Mouse (Mus musculus) liver, adult 2 months (tissue): ENCODE measurements around the gene Elovl6. TPM values are rescaled to one million over a fixed set of nuclear protein-coding genes. Genes with fewer than 3 reads are reported as not detected.

Experiments
- DNase-seq: peaks from one replicate; pipeline ENCODE4 v3.0.0-alpha.2; 2011; ENCODE audit warnings: low read depth, low spot score; ENCODE audit errors: extremely low read depth
- H3K27ac ChIP-seq: fragments of 200-500 bp; replicated peaks from 2 replicates; pipeline ENCODE4 v1.5.1; 2012; ENCODE audit warnings: low read depth, mild to moderate bottlenecking, control low read depth, inconsistent platforms, low read length; ENCODE audit not compliant: insufficient read depth
- H3K27me3 ChIP-seq: fragments of 200-500 bp; 2 replicates; pipeline ENCODE4 v1.6.1; 2012; ENCODE audit warnings: mild to moderate bottlenecking, moderate library complexity, low read length, inconsistent platforms; ENCODE audit not compliant: control insufficient read depth, insufficient read depth
- H3K36me3 ChIP-seq: fragments of 200-500 bp; 2 replicates; pipeline ENCODE4 v1.6.1; 2012; ENCODE audit warnings: low read length, inconsistent platforms; ENCODE audit not compliant: control insufficient read depth, insufficient read depth
- H3K4me1 ChIP-seq: fragments of 200-500 bp; 2 replicates; pipeline ENCODE4 v1.6.1; 2011; ENCODE audit warnings: low read length; ENCODE audit not compliant: control insufficient read depth, insufficient read depth
- H3K4me3 ChIP-seq: fragments of 200-500 bp; 2 replicates; pipeline ENCODE4 v1.5.1; 2011; ENCODE audit warnings: low read depth, mild to moderate bottlenecking, control low read depth, low read length, moderate library complexity; ENCODE audit not compliant: insufficient read depth
- H3K79me2 ChIP-seq: fragments of 200-500 bp; 2 replicates; pipeline ENCODE4 v1.6.1; 2012; ENCODE audit warnings: inconsistent platforms, mild to moderate bottlenecking, low read length, moderate library complexity; ENCODE audit not compliant: control insufficient read depth, insufficient read depth
- H3K9ac ChIP-seq: fragments of 200-500 bp; 2 replicates; pipeline ENCODE4 v1.6.1; 2012; ENCODE audit warnings: low read depth, mild to moderate bottlenecking, control low read depth, inconsistent platforms, low read length
- CTCF ChIP-seq: fragments of 200-500 bp; IDR thresholded peaks from 2 replicates; pipeline ENCODE4 v1.5.1; 2011; ENCODE audit warnings: low read depth, low read length, control low read depth
- POLR2A ChIP-seq: fragments of 200-500 bp; IDR thresholded peaks from 2 replicates; pipeline ENCODE4 v1.6.1; 2011; ENCODE audit warnings: low read length, control low read depth; ENCODE audit not compliant: insufficient read depth; ENCODE audit errors: extremely low read depth
- WGBS: fragments of 180-500 bp; shearing (Covaris S2); methylation state at CpG from one replicate; pipeline ENCODE4 v1.1.7; 2018; 5-methylcytosine and 5-hydroxymethylcytosine counted together
- polyA plus RNA-seq: library from polyadenylated mRNA; depleted of rRNA; stranded (reverse); fragments of >200 nt; gene quantifications from 2 replicates; pipeline ENCODE4 v1.2.3, GENCODE M21; 2012
- total RNA-seq: library from RNA; depleted of rRNA; stranded (reverse); fragments of >200 nt; gene quantifications from 2 replicates; pipeline ENCODE4 v1.2.3, GENCODE M21; 2014

Elovl6 gene
- total and polyA plus RNA-seq, 2 experiments, result 44.3 to 70.5 TPM

DNA sequence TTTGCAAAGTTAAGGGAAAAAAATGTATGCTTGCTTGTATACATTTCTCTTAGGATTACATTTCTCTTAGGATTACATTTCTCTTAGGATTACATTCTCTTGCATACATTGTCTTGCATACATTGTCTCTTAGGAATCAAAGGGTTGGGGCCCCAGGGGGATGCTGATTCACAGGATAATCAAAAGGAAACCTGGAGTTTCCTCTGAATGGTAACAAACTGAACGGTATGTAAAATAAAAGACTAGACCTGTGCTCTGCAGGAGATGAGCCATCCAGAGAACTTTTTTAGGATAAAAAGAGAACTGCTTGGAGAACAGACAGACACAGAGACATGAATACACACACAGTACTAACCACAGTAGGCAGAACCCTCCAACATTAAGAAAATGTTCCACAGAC, 118.8 kb downstream of the Elovl6 start:
- no peaks in the 10 kb centered on the region for H3K36me3 ChIP-seq
- WGBS, result 76% methylated on average over 1 of the region's 1 CpGs
- peaks cover 12% of the 10 kb centered on the region for H3K4me1 ChIP-seq
- no peak overlapping the region for H3K4me3 ChIP-seq
- no peak for DNase-seq
- no peak overlapping the region for H3K27ac ChIP-seq
- no peak overlapping the region for H3K9ac ChIP-seq
- no peak for TF ChIP-seq CTCF
- TF ChIP-seq POLR2A, result no peak
- no peaks in the 10 kb centered on the region for H3K79me2 ChIP-seq
- H3K27me3 ChIP-seq, result no peaks in the 10 kb centered on the region

DNA sequence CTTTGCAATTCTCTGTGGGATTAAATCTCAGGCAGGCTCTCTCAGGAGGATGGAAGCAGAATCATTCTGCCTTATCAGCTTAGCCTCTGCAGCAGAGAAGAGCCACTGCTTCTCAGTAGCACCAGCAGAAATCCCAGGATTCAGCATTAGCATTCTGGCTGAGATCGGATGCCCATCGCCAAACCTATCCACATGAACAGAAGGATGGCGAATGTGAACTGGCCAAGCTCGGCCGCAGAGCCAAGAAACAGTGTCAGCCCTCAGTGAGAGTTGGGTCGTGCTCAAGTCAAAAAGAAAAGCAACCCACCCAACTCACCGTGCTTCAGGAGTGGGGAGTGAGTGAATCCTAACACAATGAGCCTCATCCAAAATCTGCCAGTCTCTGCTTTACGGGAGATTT, 119.6 kb downstream of the Elovl6 start:
- no peak for DNase-seq
- no peaks in the 10 kb centered on the region for H3K36me3 ChIP-seq
- peaks cover 12% of the 10 kb centered on the region for H3K4me1 ChIP-seq
- WGBS, result 86% methylated on average over 8 of the region's 8 CpGs
- H3K27ac ChIP-seq, result no peak overlapping the region
- no peaks in the 10 kb centered on the region for H3K27me3 ChIP-seq
- TF ChIP-seq POLR2A, result no peak
- TF ChIP-seq CTCF, result no peak
- H3K79me2 ChIP-seq, result no peaks in the 10 kb centered on the region
- no peak overlapping the region for H3K4me3 ChIP-seq
- no peak overlapping the region for H3K9ac ChIP-seq

DNA sequence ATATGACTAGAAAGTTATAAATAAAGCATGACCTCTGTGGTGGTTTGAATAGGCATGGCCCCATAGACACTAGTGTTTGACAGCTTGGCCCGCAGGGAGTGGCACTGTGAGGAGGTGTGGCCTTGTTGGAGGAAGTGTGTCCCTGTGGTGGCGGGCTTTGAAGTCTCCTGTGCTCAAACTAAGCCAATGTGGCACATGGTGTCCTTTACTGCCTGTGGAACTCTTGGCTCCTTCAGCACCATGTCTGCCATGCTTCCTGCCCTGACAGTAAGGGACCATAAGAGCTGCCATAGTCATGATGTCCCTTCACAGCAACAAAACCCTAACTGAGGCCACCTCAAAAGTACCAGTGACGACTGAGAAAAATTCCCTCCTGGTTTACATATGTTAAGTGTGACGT, 120.3 kb downstream of the Elovl6 start:
- no peak for TF ChIP-seq CTCF
- no peak for DNase-seq
- Histone ChIP-seq H3K9ac (no peak overlapping the region), H3K4me3 (no peak overlapping the region), H3K4me1 (peaks cover 12% of the 10 kb centered on the region), H3K79me2 (no peaks in the 10 kb centered on the region), H3K27me3 (no peaks in the 10 kb centered on the region), H3K27ac (no peak overlapping the region), H3K36me3 (no peaks in the 10 kb centered on the region)
- 90% methylated on average over 4 of the region's 4 CpGs for WGBS

DNA sequence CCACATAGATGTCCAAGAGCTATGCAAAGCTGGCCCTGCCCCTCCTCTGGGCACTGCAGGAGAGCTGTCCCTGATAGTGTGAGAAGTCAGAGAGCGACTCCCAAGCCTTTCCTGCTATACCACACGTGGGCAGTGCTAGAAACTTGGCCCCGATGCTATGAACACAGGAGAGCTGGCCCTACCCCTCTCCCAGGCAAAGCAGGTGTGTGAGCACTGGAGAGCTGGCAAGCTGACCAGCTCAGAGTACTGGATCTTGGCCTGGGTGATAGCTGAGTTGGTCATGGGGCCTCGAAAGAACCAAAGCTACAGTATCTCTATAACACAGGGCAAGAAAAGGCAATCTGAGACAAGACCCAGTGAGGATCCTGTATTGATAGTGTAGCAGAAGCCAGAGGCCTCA, 124.4 kb downstream of the Elovl6 start:
- H3K36me3 ChIP-seq, result no peaks in the 10 kb centered on the region
- no peak overlapping the region for H3K9ac ChIP-seq
- TF ChIP-seq POLR2A, result no peak
- TF ChIP-seq CTCF, result no peak
- no peak overlapping the region for H3K27ac ChIP-seq
- 82% methylated on average over 4 of the region's 4 CpGs for WGBS
- no peak overlapping the region for H3K4me3 ChIP-seq
- H3K4me1 ChIP-seq, result peaks cover 5% of the 10 kb centered on the region
- no peaks in the 10 kb centered on the region for H3K27me3 ChIP-seq
- no peaks in the 10 kb centered on the region for H3K79me2 ChIP-seq
- DNase-seq, result no peak

DNA sequence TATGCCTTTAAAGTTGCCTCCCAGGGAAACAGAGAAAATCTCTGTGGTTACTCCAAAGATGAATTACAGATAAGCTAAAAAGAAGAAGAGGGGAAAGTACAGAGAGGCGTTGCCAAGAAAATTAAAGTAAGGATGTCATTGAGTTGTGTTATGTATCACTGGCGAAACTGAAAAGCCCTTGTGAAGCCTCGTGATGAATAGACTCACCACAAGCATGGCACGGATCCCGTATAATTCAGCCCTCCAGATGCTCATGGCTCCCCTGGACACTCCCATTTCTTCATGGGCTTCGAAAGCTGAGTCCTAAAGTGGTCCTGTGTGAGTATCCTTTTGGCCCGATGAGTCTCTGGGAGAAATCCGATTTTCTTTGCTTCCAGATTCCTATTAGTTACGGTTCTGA, 125.1 kb downstream of the Elovl6 start:
- 93% methylated on average over 9 of the region's 9 CpGs for WGBS

DNA sequence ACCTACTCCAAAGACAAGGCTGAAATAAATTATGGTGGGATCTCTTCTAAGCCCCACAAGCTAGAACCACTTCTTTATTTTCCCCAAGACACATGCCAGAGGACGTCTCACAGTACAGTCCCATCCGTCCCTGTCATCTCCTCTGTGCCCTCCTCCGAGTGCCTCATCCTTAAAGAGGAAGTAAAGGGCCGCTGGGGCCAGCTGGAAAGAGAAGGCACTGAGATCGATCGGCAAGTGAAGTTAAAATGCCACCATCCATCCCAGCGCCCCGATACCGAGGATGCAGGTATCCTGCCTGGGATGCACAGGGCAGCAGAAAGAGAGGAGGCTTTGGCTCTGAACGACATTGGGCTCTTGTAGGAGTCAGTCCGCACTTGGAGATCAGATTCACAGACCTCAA, 125.6 kb downstream of the Elovl6 start:
- H3K4me1 ChIP-seq, result no peaks in the 10 kb centered on the region
- no peaks in the 10 kb centered on the region for H3K27me3 ChIP-seq
- H3K27ac ChIP-seq, result no peak overlapping the region
- H3K36me3 ChIP-seq, result no peaks in the 10 kb centered on the region
- no peak for DNase-seq
- no peak overlapping the region for H3K4me3 ChIP-seq
- TF ChIP-seq CTCF (no peak), POLR2A (no peak)
- no peak overlapping the region for H3K9ac ChIP-seq
- no peaks in the 10 kb centered on the region for H3K79me2 ChIP-seq
- 88% methylated on average over 11 of the region's 11 CpGs for WGBS

More for the DNA sequence above, 125.1 kb downstream of the Elovl6 start:
- no peak for DNase-seq
- no peak overlapping the region for H3K4me3 ChIP-seq
- H3K79me2 ChIP-seq, result no peaks in the 10 kb centered on the region
- H3K27me3 ChIP-seq, result no peaks in the 10 kb centered on the region
- TF ChIP-seq POLR2A (no peak), CTCF (no peak)
- no peak overlapping the region for H3K9ac ChIP-seq
- no peaks in the 10 kb centered on the region for H3K4me1 ChIP-seq
- no peaks in the 10 kb centered on the region for H3K36me3 ChIP-seq
- no peak overlapping the region for H3K27ac ChIP-seq
